Mouse (Mus musculus) bone marrow, adult 2 months (tissue): ENCODE data around the gene Mmadhc.

ENCODE experiments used
- CTCF ChIP-seq: fragments of 200-500 bp; IDR thresholded peaks from 2 replicates; pipeline ENCODE4 v1.5.1; 2011; ENCODE audit warnings: low read length, control low read depth; ENCODE audit not compliant: control insufficient read depth, insufficient read depth
- POLR2A ChIP-seq: fragments of 200-500 bp; IDR thresholded peaks from 2 replicates; pipeline ENCODE4 v1.6.1; 2011; ENCODE audit warnings: low read depth, mild to moderate bottlenecking, control low read depth, low read length, borderline replicate concordance; ENCODE audit not compliant: control insufficient read depth

- TF ChIP-seq CTCF = no peak
- no peak for TF ChIP-seq POLR2A
Measured at GRCm38 (mm10) chr2:50339061-50339460, 42.5 kb upstream of the Mmadhc start.
